Mouse (Mus musculus) neural tube, embryonic 15.5 days (tissue): Measurements from ENCODE around the gene Car14. TPM values are rescaled to one million over a fixed set of nuclear protein-coding genes. Genes with fewer than 3 reads are reported as not detected.
"Not testable (repeated sequence)": the region's sequence is repeated elsewhere in the genome, so short reads cannot be mapped to it uniquely, and the experiment has no call there.

Experiments used
- ATAC-seq: fragments of 200-750 bp; cut with Nextera tagmentation; 2 replicates; pipeline ENCODE4 v1.8.0; 2017; ENCODE audit warnings: mild to moderate bottlenecking, moderate TSS enrichment, moderate library complexity; ENCODE audit not compliant: low FRiP score
- H3K27ac ChIP-seq: fragments of 300-500 bp; sonication (generic); replicated peaks from 2 replicates; pipeline ENCODE4 v1.5.1; 2015; ENCODE audit warnings: mild to moderate bottlenecking, inconsistent platforms
- H3K27me3 ChIP-seq: fragments of 300-500 bp; sonication (generic); replicated peaks from 2 replicates; pipeline ENCODE4 v1.6.1; 2015; ENCODE audit warnings: inconsistent platforms
- H3K36me3 ChIP-seq: fragments of 300-500 bp; sonication (generic); 2 replicates; pipeline ENCODE4 v1.6.1; 2015; ENCODE audit warnings: inconsistent platforms
- H3K4me1 ChIP-seq: fragments of 300-500 bp; sonication (generic); 2 replicates; pipeline ENCODE4 v1.6.1; 2015; ENCODE audit warnings: inconsistent platforms
- H3K4me2 ChIP-seq: fragments of 300-500 bp; sonication (generic); 2 replicates; pipeline ENCODE4 v1.6.1; 2015; ENCODE audit warnings: inconsistent platforms, mild to moderate bottlenecking, moderate library complexity
- H3K4me3 ChIP-seq: fragments of 300-500 bp; sonication (generic); replicated peaks from 2 replicates; pipeline ENCODE4 v1.5.1; 2015; ENCODE audit warnings: mild to moderate bottlenecking, inconsistent platforms
- H3K9ac ChIP-seq: fragments of 300-500 bp; sonication (generic); replicated peaks from 2 replicates; pipeline ENCODE4 v1.6.1; 2015; ENCODE audit warnings: mild to moderate bottlenecking, inconsistent platforms
- H3K9me3 ChIP-seq: fragments of 300-500 bp; sonication (generic); replicated peaks from 2 replicates; pipeline ENCODE4 v1.6.1; 2016; ENCODE audit warnings: inconsistent platforms
- WGBS: fragments of 180-500 bp; shearing (Covaris S2); methylation state at CpG from one replicate; pipeline ENCODE4 v1.1.7; 2015; ENCODE audit warnings: mixed read lengths; 5-methylcytosine and 5-hydroxymethylcytosine counted together
- polyA plus RNA-seq: library from polyadenylated mRNA; unstranded; fragments of >200 nt; fragmentation: Nextera tagmentation; extraction: Ambion mirVana; gene quantifications from 2 replicates; pipeline ENCODE4 v1.2.1, GENCODE M21; 2015

Gene Car14
- polyA plus RNA-seq, result 1.3 and 1.8 TPM in 2 replicates

DNA sequence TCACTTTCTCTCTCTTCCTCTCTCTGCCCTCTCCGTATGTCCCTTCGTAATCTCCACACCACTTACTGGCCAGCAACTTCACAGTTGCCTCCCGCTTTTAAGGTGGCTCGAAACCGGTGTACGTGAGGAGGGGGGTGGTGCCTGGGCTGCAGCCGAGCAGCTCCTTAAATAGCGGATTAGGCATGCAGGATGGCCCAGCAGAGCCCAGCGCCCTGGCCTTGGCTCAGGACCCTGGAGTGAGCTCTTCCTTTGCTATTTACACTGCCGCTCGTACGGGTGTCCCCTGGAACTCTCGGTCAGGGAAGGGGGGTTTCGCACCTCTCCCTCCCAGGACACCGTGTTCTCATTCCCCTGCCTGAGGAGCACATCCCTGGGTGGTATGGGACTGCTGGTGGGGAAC is at the start of gene Car14:
Gene Car14, minus strand, starts transcription at position 124 of the 400 bp plus-strand sequence.
- ATAC-seq, result no peak
- Histone ChIP-seq H3K27me3 (peaks cover 18% of the 10 kb centered on the region), H3K36me3 (no peaks in the 10 kb centered on the region), H3K4me2 (peak within 1 kb of the TSS; percentile 69), H3K9ac (peak within 1 kb of the TSS; percentile 26), H3K4me3 (peak within 1 kb of the TSS; percentile 36), H3K27ac (no peak within 1 kb of the TSS), H3K9me3 (no peaks in the 10 kb centered on the region), H3K4me1 (peaks cover 34% of the 10 kb centered on the region)
- 2% methylated on average over 15 of the region's 15 CpGs for WGBS

DNA sequence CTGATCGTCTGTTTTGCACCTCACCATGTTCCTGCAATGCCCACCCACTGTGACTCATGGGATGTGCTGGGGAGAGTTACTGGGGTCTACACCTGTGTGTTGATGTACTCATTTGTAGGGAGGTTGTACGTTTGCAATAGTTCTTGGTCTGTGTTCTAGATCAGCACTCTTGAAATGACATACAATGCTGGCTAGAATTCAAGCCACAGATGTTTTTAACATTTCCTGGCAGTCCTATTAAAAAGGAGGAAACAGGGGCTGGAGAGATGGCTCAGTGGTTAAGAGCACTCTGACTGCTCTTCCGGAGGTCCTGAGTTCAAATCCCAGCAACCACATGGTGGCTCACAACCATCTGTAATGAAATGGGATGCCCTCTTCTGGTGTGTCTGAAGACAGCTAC is 49.0 kb upstream of the Car14 start:
- Histone ChIP-seq H3K4me3 (no peak overlapping the region), H3K36me3 (no peaks in the 10 kb centered on the region), H3K27ac (no peak overlapping the region), H3K4me2 (no peak overlapping the region), H3K9me3 (no peaks in the 10 kb centered on the region), H3K4me1 (peaks cover 12% of the 10 kb centered on the region), H3K9ac (no peak overlapping the region), H3K27me3 (no peaks in the 10 kb centered on the region)
- ATAC-seq, result no peak
- 60% methylated on average over 3 of the region's 3 CpGs for WGBS

DNA sequence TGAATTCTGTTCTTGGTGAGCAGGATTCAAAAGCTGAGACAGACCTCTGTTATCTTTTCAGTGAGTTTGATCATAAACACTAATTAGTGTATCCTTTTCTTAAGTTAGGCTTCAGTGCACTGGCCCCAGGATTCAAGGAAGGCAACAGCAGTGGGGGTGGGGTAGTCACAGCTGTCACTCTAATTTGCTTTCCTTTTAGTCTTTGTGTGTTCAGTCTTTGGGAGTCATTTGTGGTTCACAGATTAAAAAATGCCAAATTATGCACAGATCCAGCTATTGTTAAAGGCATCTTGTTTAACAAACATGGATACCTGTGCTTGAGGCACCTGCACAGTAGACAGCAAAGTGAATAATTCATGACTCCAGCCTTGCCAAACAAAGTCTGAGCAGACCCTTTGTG is 48.5 kb upstream of the Car14 start:
- Histone ChIP-seq H3K9me3 (no peaks in the 10 kb centered on the region), H3K36me3 (no peaks in the 10 kb centered on the region), H3K4me3 (no peak overlapping the region), H3K4me2 (no peak overlapping the region), H3K9ac (no peak overlapping the region), H3K27me3 (no peaks in the 10 kb centered on the region), H3K4me1 (peaks cover 12% of the 10 kb centered on the region), H3K27ac (no peak overlapping the region)
- no peak for ATAC-seq

DNA sequence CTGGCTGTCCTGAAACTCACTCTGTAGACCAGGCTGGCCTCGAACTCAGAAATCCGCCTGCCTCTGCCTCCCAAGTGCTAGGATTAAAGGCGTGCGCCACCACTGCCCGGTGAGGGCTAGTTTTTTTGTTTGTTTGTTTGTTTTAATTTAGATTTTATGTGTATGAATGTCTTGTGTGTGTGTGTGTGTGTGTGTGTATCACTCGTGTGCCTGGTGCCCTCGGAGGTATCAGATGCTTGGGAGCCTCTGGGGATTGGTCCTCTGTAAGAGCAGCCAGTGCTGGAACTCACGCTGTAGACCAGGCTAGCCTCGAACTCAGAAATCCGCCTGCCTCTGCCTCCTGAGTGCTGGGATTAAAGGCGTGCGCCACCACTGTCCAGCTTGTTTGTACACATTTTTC is 47.1 kb upstream of the Car14 start:
- peak; percentile 19 for ATAC-seq
- Histone ChIP-seq H3K27ac (peak overlapping the region; percentile 99), H3K4me3 (peak overlapping the region; percentile 59), H3K9ac (peak overlapping the region; percentile 75), H3K4me2 (peak overlapping the region; percentile 74), H3K4me1 (peaks cover 12% of the 10 kb centered on the region)
- 70% methylated on average over 12 of the region's 12 CpGs for WGBS
- H3K9me3 ChIP-seq, H3K36me3 ChIP-seq, H3K27me3 ChIP-seq: not testable (repeated sequence)

DNA sequence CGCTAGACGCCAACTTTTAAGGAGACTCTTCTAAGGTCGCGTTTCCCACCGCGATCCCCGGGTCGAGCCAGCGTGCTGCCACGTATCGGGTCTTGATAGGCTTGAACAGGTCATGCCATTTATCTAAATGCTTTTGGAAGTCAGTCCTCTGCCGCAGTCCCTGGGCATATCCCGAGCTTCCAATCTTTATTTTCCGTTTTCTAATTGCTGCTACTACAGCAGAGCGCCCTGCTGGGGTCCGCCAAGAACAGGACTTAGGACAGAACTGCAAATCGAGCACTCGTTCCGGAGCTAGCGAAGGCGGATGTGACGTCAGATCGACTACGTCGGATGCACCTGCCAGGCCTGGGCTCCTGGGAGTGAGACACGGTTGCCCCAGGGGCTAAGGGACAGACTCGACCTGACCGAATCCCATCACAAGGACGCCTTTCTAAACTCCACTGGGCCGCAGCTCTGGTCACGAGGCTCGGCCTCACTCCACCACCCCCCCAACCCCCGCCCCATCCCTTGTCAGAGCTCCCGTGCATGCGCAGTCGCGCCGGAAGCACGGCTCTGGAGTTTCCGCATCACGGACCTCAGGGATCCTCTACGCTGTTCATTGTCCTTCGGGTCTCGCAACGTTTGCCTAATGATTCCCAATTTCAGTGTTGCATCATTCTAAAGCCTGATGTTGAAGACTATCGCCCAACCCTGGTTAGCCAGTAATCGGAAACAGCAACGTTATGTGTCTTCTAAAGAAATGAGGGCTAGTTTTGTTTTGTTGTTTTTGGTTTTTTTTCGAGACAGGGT is 46.5 kb upstream of the Car14 start:
- Histone ChIP-seq H3K9me3 (no peaks in the 10 kb centered on the region), H3K27ac (peak overlapping the region; percentile 99), H3K27me3 (no peaks in the 10 kb centered on the region), H3K9ac (peak overlapping the region; percentile 75), H3K4me2 (peak overlapping the region; percentile 74), H3K4me1 (peaks cover 12% of the 10 kb centered on the region), H3K4me3 (peak overlapping the region; percentile 59), H3K36me3 (peaks cover 4% of the 10 kb centered on the region; the same call in 1 of the 2 replicates)
- 2% methylated on average over 49 of the region's 49 CpGs for WGBS
- peak; percentile 98 for ATAC-seq

DNA sequence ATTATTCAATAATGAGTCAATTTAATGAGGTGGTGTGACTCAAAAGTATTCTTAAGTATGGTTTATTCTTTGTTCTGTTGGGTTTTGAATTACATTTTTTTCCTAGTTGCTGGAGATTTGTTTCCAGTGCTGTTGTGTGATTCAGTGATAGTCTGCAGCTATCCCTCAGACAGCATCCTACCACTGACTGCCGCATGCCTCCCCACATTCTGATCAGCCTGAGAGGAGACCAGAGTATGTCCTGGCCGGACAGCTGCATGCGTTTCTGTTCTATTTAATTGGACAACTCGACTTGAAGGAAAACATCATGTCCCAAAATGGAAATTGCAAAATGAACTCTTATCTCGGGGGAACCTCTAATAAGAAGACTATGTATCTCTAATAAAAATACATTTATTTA is 43.8 kb upstream of the Car14 start:
- WGBS, result 95% methylated on average over 5 of the region's 5 CpGs
- H3K4me3 ChIP-seq, result no peak overlapping the region
- no peaks in the 10 kb centered on the region for H3K27me3 ChIP-seq
- ATAC-seq, result no peak
- no peak overlapping the region for H3K9ac ChIP-seq
- H3K36me3 ChIP-seq, result peaks cover 11% of the 10 kb centered on the region
- H3K4me2 ChIP-seq, result no peak overlapping the region
- peaks cover 12% of the 10 kb centered on the region for H3K4me1 ChIP-seq
- H3K9me3 ChIP-seq, result no peaks in the 10 kb centered on the region
- H3K27ac ChIP-seq, result no peak overlapping the region

DNA sequence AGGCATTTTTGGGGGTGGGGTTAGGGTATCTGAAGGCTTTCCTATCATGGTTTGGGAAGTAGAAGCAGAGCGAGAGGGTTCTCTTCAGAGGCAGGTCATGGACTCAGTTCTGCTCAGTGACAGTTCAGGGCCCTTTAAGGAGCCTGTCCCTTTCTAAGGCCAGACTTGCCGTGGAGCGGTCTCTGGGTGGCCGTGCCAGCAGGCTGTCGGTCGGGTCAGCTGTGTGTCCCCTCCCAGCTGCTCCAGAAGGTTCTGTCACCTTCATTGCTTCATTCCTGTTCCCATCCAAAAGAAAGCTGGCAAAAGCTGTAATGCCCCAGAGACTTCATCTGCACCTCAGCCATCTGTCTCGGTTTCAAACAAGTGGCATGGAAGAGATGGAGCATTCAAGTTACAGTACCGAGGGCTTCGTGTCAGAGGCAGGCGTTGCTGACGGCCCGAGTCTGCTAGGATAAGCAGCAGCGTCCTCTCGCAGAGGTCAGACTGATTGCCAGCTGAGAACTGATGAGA is 41.3 kb upstream of the Car14 start:
- no peak overlapping the region for H3K9ac ChIP-seq
- ATAC-seq, result no peak
- 77% methylated on average over 14 of the region's 14 CpGs for WGBS

DNA sequence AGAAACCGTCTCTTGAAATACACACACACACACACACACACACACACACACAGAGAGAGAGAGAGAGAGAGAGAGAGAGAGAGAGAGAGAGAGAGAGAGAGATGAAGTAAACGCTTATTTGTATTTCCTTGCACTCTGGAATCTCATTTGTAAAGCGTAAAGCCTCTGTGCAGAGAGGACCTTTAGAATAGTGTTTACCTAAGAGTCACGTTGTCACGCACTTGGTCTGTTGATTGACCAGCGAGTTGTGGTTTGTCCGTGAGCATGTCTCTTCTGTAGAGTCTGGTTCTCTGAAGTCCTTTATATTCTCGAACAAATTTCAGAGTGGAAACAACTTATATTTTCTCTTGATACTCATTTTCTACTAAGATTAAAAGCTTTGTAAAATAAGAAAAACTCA is 40.3 kb upstream of the Car14 start:
- WGBS, result 93% methylated on average over 8 of the region's 8 CpGs
- no peak for ATAC-seq
- no peak overlapping the region for H3K4me3 ChIP-seq
- no peaks in the 10 kb centered on the region for H3K4me1 ChIP-seq
- H3K27ac ChIP-seq, result no peak overlapping the region
- peaks cover 29% of the 10 kb centered on the region for H3K36me3 ChIP-seq
- H3K4me2 ChIP-seq, result no peak overlapping the region
- no peak overlapping the region for H3K9ac ChIP-seq
- H3K9me3 ChIP-seq, result no peaks in the 10 kb centered on the region
- H3K27me3 ChIP-seq, result no peaks in the 10 kb centered on the region

More for the DNA sequence above, 41.3 kb upstream of the Car14 start:
- peaks cover 21% of the 10 kb centered on the region for H3K36me3 ChIP-seq
- peaks cover 5% of the 10 kb centered on the region; the same call in 1 of the 2 replicates for H3K4me1 ChIP-seq
- no peaks in the 10 kb centered on the region for H3K9me3 ChIP-seq
- no peak overlapping the region for H3K27ac ChIP-seq
- H3K4me2 ChIP-seq, result no peak overlapping the region
- H3K27me3 ChIP-seq, result no peaks in the 10 kb centered on the region
- H3K4me3 ChIP-seq, result no peak overlapping the region

DNA sequence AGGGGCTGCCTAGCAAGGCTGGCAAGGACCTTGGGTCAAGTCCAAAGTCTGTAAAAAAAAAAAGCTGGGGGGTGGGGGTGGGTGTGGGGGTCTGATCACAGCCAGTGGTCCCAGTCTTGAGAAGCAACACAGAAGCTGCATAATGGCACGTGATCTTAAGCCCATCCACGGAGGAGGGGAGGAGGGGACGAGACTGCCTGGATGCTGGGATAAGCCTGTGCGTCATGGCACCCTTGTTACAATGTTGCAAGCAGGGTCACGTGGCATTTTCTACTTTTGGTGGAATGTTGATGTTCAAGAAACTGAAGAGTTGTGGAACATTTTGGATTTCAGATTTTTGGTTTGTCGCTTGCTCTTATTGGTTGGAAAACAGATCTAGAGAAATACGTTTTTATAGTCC is 38.7 kb upstream of the Car14 start:
- Histone ChIP-seq H3K9ac (no peak overlapping the region), H3K9me3 (no peaks in the 10 kb centered on the region), H3K4me2 (no peak overlapping the region), H3K36me3 (peaks cover 45% of the 10 kb centered on the region), H3K4me1 (no peaks in the 10 kb centered on the region), H3K27ac (no peak overlapping the region), H3K4me3 (no peak overlapping the region), H3K27me3 (no peaks in the 10 kb centered on the region)
- no peak for ATAC-seq
- 95% methylated on average over 7 of the region's 7 CpGs for WGBS

DNA sequence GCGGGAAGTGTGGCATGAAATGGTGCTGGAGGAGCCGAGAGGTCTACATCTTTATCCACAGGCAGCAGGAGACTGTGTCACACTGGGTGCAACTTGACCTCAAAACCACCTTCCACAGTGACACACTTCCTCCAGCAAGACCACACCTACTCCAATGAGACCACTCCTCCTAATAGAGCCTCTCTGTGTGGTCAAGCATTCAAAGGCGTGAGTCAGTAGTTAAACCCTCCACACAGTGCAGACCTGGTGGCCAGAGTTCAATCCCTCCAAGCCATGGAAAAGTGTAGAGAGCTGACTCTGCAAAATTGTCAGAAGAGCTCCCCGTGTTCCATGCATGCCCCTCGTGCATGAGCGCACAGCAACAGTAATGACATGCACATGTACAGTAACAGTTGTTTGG is 38.3 kb upstream of the Car14 start:
- Histone ChIP-seq H3K4me2 (no peak overlapping the region), H3K4me1 (no peaks in the 10 kb centered on the region), H3K27me3 (no peaks in the 10 kb centered on the region), H3K9me3 (no peaks in the 10 kb centered on the region), H3K9ac (no peak overlapping the region), H3K27ac (no peak overlapping the region), H3K36me3 (peaks cover 49% of the 10 kb centered on the region), H3K4me3 (no peak overlapping the region)
- 82% methylated on average over 6 of the region's 6 CpGs for WGBS
- no peak for ATAC-seq

DNA sequence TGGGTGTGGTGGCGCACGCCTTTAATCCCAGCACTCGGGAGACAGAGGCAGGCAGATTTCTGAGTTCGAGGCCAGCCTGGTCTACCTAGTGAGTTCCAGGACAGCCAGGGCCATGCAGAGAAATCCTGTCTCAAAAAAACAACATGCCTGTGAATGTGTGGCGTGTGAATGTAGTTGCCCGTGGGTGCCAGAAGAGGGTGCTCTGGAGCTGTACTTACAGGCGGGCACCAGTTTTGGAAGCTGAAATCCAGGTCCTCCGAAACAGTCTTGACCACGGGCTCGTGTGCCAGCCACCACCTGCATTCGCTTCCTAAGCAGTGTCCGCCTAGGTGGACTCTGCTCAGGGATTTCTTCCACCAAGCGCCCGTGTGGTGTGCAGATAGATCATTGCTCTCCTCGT is 34.3 kb upstream of the Car14 start:
- H3K4me1 ChIP-seq, result no peaks in the 10 kb centered on the region
- H3K9me3 ChIP-seq, result no peaks in the 10 kb centered on the region
- no peak overlapping the region for H3K9ac ChIP-seq
- no peak for ATAC-seq
- WGBS, result 95% methylated on average over 15 of the region's 15 CpGs
- no peak overlapping the region for H3K4me2 ChIP-seq
- no peak overlapping the region for H3K27ac ChIP-seq
- H3K27me3 ChIP-seq, result no peaks in the 10 kb centered on the region
- H3K36me3 ChIP-seq, result peaks cover 64% of the 10 kb centered on the region
- H3K4me3 ChIP-seq, result no peak overlapping the region

DNA sequence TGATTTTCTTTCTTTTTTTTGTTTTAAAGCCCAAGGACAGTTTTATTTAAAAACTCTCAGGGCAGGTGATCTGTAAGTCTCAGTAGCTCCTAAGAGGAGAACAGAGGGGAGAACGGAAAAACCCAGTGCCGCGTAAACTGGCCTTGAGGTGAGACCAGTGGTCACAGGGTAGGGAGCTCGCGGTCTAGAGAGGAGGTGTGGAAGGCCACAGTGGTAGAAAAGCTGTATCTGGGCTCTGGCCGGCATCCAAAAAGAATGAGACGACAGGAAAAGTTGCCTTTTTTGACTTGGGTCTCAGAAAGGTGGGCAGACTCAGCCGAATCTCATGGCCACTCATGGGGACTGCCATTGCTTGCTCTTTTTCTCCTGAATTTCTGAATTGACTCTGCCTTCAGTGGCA is 33.7 kb upstream of the Car14 start:
- no peak overlapping the region for H3K27ac ChIP-seq
- no peak for ATAC-seq
- H3K4me2 ChIP-seq, result no peak overlapping the region
- no peaks in the 10 kb centered on the region for H3K27me3 ChIP-seq
- 99% methylated on average over 8 of the region's 8 CpGs for WGBS
- peaks cover 64% of the 10 kb centered on the region for H3K36me3 ChIP-seq
- no peak overlapping the region for H3K9ac ChIP-seq
- H3K4me3 ChIP-seq, result no peak overlapping the region
- no peaks in the 10 kb centered on the region for H3K9me3 ChIP-seq
- H3K4me1 ChIP-seq, result no peaks in the 10 kb centered on the region
